Mouse (Mus musculus) heart, adult 2 months (tissue): ENCODE measurements around the gene Cmah. TPM values are rescaled to one million over a fixed set of nuclear protein-coding genes. Genes with fewer than 3 reads are reported as not detected.

Experiments
- DNase-seq, 2 experiments: peaks; one replicate each; pipeline ENCODE4 v3.0.0; 2021
- H3K27ac ChIP-seq: fragments of 200-600 bp; 2 replicates; pipeline ENCODE4 v1.8.1; 2022
- H3K27me3 ChIP-seq: fragments of 200-500 bp; 2 replicates; pipeline ENCODE4 v1.6.1; 2012; ENCODE audit warnings: mild to moderate bottlenecking, low read length, inconsistent platforms, mixed read lengths; ENCODE audit not compliant: control insufficient read depth, insufficient read depth
- H3K36me3 ChIP-seq: fragments of 200-500 bp; 2 replicates; pipeline ENCODE4 v1.6.1; 2012; ENCODE audit warnings: low read length, inconsistent platforms; ENCODE audit not compliant: control insufficient read depth, insufficient read depth
- H3K4me1 ChIP-seq: fragments of 200-500 bp; 2 replicates; pipeline ENCODE4 v1.6.1; 2011; ENCODE audit warnings: low read length; ENCODE audit not compliant: control insufficient read depth, insufficient read depth
- H3K4me3 ChIP-seq: fragments of 200-600 bp; 2 replicates; pipeline ENCODE4 v1.8.1; 2022
- H3K79me2 ChIP-seq: fragments of 200-500 bp; replicated peaks from 2 replicates; pipeline ENCODE4 v1.6.1; 2012; ENCODE audit warnings: mild to moderate bottlenecking, inconsistent platforms, low read length, moderate library complexity, mixed read lengths; ENCODE audit not compliant: control insufficient read depth, insufficient read depth
- H3K9ac ChIP-seq: fragments of 200-500 bp; 2 replicates; pipeline ENCODE4 v1.6.1; 2012; ENCODE audit warnings: low read depth, mild to moderate bottlenecking, control low read depth, inconsistent platforms, low read length, mixed read lengths
- CTCF ChIP-seq: fragments of 200-600 bp; IDR thresholded peaks from 2 replicates; pipeline ENCODE4 v1.8.1; 2022; ENCODE audit warnings: antibody characterized with exemption, mild to moderate bottlenecking, moderate library complexity
- EP300 ChIP-seq: fragments of 200-500 bp; IDR thresholded peaks from 2 replicates; pipeline ENCODE4 v1.6.1; 2011; ENCODE audit warnings: low read depth, low read length, control low read depth; ENCODE audit not compliant: insufficient read depth
- POLR2A ChIP-seq: fragments of 200-500 bp; IDR thresholded peaks from 2 replicates; pipeline ENCODE4 v1.6.1; 2011; ENCODE audit warnings: mild to moderate bottlenecking, low read depth, low read length, control low read depth; ENCODE audit not compliant: insufficient read depth
- WGBS: fragments of 180-500 bp; shearing (Covaris S2); methylation state at CpG from one replicate; pipeline ENCODE4 v1.1.7; 2018; 5-methylcytosine and 5-hydroxymethylcytosine counted together
- intact Hi-C: fragments of 180-260 bp; cut with DNase I; formaldehyde crosslinking; loops from one replicate; pipeline ENCODE4 v1.15.1; 2025
- polyA plus RNA-seq: library from polyadenylated mRNA; depleted of rRNA; stranded (reverse); fragments of >200 nt; gene quantifications from 2 replicates; pipeline ENCODE4 v1.2.3, GENCODE M21; 2012
- total RNA-seq, 2 experiments: library from RNA; stranded (reverse); gene quantifications; 2 replicates each; pipeline ENCODE4 v1.2.3; 2021

The Cmah gene
- total and polyA plus RNA-seq, 3 experiments = 0.84 to 4.0 (median 2.7) TPM

DNA sequence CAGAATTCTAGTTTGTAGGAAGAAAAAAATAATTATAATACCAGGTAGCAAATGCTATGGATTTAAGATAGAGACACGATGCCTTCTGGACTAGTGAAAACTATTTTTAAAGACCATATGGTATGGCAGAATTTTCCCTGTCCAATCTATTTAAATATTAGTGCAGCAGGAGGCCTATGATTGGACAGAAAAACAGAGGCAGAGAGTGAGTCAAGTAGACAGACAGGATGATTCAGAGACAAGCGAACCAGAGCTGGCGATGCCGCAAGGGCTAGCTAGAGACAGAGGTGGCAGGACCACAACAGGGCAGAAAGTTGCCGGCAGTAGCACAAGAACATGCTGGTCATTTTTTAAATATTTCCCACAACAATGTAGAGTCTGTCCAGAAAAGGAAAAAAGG, 126.5 kb downstream of the Cmah start:
- no peaks in the 10 kb centered on the region for H3K4me1 ChIP-seq
- no peaks in the 10 kb centered on the region for H3K79me2 ChIP-seq
- intact Hi-C loops = no loop called here
- DNase-seq = no peak
- 93% methylated on average over 5 of the region's 5 CpGs for WGBS
- TF ChIP-seq CTCF = no peak
- no peak for TF ChIP-seq EP300
- no peak for TF ChIP-seq POLR2A
- no peak overlapping the region for H3K9ac ChIP-seq
- H3K4me3 ChIP-seq = no peak overlapping the region
- H3K27ac ChIP-seq = no peak overlapping the region
- no peaks in the 10 kb centered on the region for H3K36me3 ChIP-seq
- H3K27me3 ChIP-seq = no peaks in the 10 kb centered on the region

DNA sequence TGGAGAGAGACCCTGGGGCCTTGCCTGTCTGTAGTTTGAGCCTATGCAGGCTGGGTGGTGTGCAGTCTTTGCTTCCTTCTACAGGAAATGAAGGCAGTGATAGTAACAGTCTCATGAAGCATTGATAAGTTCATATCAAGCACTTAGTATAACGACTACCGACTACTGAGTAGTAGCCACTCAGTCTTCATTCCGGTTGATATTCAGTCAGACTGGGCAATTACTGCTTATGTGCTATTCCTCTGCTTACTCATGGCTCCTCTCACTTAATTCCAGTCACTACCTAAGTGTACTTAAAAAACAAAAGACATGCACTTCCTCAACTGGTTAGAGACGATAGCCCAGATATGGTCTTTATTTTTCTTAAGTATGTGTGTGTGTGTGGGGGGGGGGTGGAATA, 129.2 kb downstream of the Cmah start:
- Histone ChIP-seq H3K36me3 (no peaks in the 10 kb centered on the region), H3K4me3 (no peak overlapping the region), H3K9ac (no peak overlapping the region), H3K79me2 (no peaks in the 10 kb centered on the region), H3K4me1 (no peaks in the 10 kb centered on the region), H3K27me3 (no peaks in the 10 kb centered on the region), H3K27ac (no peak overlapping the region)
- intact Hi-C loops = no loop called here
- DNase-seq = no peak
- TF ChIP-seq CTCF (no peak), POLR2A (no peak), EP300 (no peak)
- WGBS = 40% methylated on average over 4 of the region's 4 CpGs

DNA sequence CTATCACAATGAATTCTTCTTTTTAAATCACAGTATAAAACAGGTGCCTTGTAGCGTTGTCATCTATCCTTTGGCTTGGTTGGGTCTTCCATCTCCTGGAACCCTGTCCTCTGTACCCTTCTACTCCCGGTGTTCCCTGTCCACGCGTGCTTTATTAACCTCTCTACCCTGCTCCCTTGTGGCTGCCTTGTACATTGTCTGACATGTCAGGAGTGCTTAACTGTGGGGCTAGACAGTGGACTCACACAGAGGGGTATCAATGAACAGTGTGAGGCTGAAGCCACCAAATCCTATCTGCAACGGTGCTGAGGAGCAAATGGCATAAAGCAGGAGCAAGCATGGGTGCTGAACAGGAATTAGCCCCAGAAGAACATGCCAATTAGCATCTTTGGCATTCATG, 133.3 kb downstream of the Cmah start:
- Histone ChIP-seq H3K79me2 (no peaks in the 10 kb centered on the region), H3K36me3 (no peaks in the 10 kb centered on the region), H3K9ac (no peak overlapping the region), H3K4me3 (no peak overlapping the region), H3K4me1 (no peaks in the 10 kb centered on the region), H3K27me3 (no peaks in the 10 kb centered on the region), H3K27ac (no peak overlapping the region)
- 86% methylated on average over 5 of the region's 5 CpGs for WGBS
- intact Hi-C loops = no loop called here
- DNase-seq = no peak
- no peak for TF ChIP-seq EP300

- Histone ChIP-seq H3K27me3 (no peaks in the 10 kb centered on the region), H3K9ac (no peak overlapping the region), H3K79me2 (no peaks in the 10 kb centered on the region), H3K4me3 (no peak overlapping the region), H3K4me1 (no peaks in the 10 kb centered on the region), H3K27ac (no peak overlapping the region), H3K36me3 (no peaks in the 10 kb centered on the region)
- no peak for DNase-seq
- 51% methylated on average over 7 of the region's 7 CpGs for WGBS
- TF ChIP-seq POLR2A = no peak
- TF ChIP-seq EP300 = no peak
- intact Hi-C loops = no loop called here
Observed at GRCm38 (mm10) chr13:24463767-24464166, 136.6 kb downstream of the Cmah start.

GRCm38 (mm10) chr13:24466027-24466426, 138.8 kb downstream of the Cmah start:
- no peak for DNase-seq
- Histone ChIP-seq H3K4me1 (no peaks in the 10 kb centered on the region), H3K27ac (no peak overlapping the region), H3K27me3 (no peaks in the 10 kb centered on the region), H3K9ac (no peak overlapping the region), H3K79me2 (no peaks in the 10 kb centered on the region), H3K4me3 (no peak overlapping the region), H3K36me3 (no peaks in the 10 kb centered on the region)
- intact Hi-C loops = no loop called here
- whole genome bisulfite sequencing = 95% methylated on average over 9 of the region's 9 CpGs
- TF ChIP-seq EP300 = no peak
- TF ChIP-seq CTCF = no peak
- TF ChIP-seq POLR2A = no peak

DNA sequence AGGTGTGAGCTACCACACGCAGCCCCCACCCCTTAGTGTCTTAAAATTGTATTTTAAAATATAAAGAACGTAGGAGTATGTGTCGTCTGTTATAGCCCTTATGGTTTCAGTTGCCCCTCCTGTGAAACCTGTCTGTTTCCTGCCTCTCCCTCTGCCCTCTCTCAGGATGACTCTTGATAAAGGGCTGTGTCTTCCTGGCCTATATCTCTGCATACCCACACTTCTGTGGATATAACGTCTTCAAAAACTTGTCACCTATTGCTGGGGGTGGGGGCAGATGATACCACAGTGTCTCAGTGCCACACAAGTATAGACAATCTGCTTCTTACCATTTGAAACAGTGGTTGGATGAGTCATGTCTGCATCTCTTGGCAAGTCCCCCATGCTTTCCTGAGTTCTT, 140.6 kb downstream of the Cmah start:
- Histone ChIP-seq H3K4me1 (no peaks in the 10 kb centered on the region), H3K36me3 (no peaks in the 10 kb centered on the region), H3K4me3 (no peak overlapping the region), H3K9ac (no peak overlapping the region), H3K79me2 (no peaks in the 10 kb centered on the region), H3K27me3 (no peaks in the 10 kb centered on the region), H3K27ac (no peak overlapping the region)
- no peak for DNase-seq
- 54% methylated on average over 4 of the region's 4 CpGs for WGBS
- intact Hi-C loops = no loop called here
- no peak for TF ChIP-seq POLR2A
- no peak for TF ChIP-seq CTCF
- TF ChIP-seq EP300 = no peak
